ENCODE assay signal across 9 mouse cellular contexts in the genomic region with DNA sequence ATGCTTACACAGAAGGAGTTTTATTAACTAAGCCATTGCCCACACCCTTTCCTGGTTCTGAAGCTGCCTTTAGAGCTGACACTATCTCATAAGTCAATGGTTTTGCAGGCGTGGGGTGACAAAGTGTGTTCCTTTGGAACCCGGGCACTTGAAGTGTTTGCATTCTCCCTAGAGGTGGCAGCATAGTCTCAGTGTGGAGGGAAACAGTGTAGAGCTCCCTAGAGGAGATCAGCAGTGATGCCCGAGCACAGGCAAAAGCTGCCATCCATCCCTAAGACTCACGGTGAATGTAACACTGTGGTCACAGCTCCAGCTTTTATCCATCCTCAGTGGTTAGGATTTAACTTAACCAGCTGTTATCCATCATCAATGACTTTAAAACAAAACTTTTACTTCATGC. TPM values are rescaled to one million over a fixed set of nuclear protein-coding genes. Genes with fewer than 3 reads are reported as not detected.
A peak's percentile ranks its signal among the peaks of the same experiment; 100 is the strongest.
DNase-seq lines count a peak whose midpoint lies in the region; ATAC-seq and TF ChIP-seq lines count a peak whose summit lies in the region.
"Had no signal": no experiment of that assay in that cellular context is flagged by ENCODE, and none has a peak within 500 bp of the region (broad histone marks: within the 10 kb centered on the region; RNA-seq: fewer than 3 reads in every experiment).

No protein-coding gene starts in this region.

- ATAC-seq in kidney, postnatal 0 days (replicated peaks; ENCODE audit: low FRiP score, low read depth) = peak; percentile 71
- peak; percentile 53; the same call in 1 of the 2 replicates for ATAC-seq in stomach, embryonic 14.5 days (ENCODE audit: insufficient number of reproducible peaks, insufficient read depth, low FRiP score, low read depth)

- H3K4me3 ChIP-seq in kidney, adult 2 months (ENCODE audit: insufficient read depth, low read depth, low read length) = no peak overlapping the region
- no peak overlapping the region for H3K4me3 ChIP-seq in kidney, postnatal 0 days (replicated peaks; ENCODE audit: low read depth, low read length)
- H3K4me3 ChIP-seq in lung, adult 2 months (replicated peaks; ENCODE audit: extremely low read depth, low read depth, low read length) = no peak overlapping the region
- no peak overlapping the region for H3K4me3 ChIP-seq in stomach, embryonic 14.5 days (ENCODE audit: low read depth, low read length)
- H3K4me3 ChIP-seq: embryonic facial prominence, embryonic 13.5 days had no signal

- peak; percentile 64; the same call in 1 of the 2 replicates for TF ChIP-seq CTCF in kidney, adult 2 months (conservative IDR thresholded peaks at IDR 0.05; ENCODE audit: insufficient read depth, insufficient read length, low read depth, low read length)
- TF ChIP-seq CTCF in kidney, postnatal 0 days (IDR thresholded peaks at IDR 0.05; ENCODE audit: low read depth) = peak; percentile 86
- TF ChIP-seq CTCF in lung, adult 2 months (IDR thresholded peaks at IDR 0.05; ENCODE audit: insufficient read depth, low read length) = peak; percentile 51; the same call in 1 of the 2 replicates

- H3K36me3 ChIP-seq in kidney, adult 2 months (ENCODE audit: control insufficient read depth, insufficient read depth, low read length) = no peaks in the 10 kb centered on the region
- H3K36me3 ChIP-seq in kidney, postnatal 0 days (ENCODE audit: insufficient read depth, low read length) = no peaks in the 10 kb centered on the region
- H3K36me3 ChIP-seq in stomach, embryonic 14.5 days (ENCODE audit: control insufficient read depth, insufficient read depth, low read length) = no peaks in the 10 kb centered on the region
- H3K36me3 ChIP-seq: embryonic facial prominence, embryonic 13.5 days had no signal

- H3K9me3 ChIP-seq in kidney, postnatal 0 days (replicated peaks; ENCODE audit: low read length) = no peaks in the 10 kb centered on the region
- H3K9me3 ChIP-seq in stomach, embryonic 14.5 days (ENCODE audit: control insufficient read depth, low read depth, low read length) = no peaks in the 10 kb centered on the region
- H3K9me3 ChIP-seq: embryonic facial prominence, embryonic 13.5 days had no signal

- WGBS in kidney, adult 2 months = 13% methylated on average over 4 of the region's 4 CpGs
- WGBS in kidney, postnatal 0 days = 21% methylated on average over 4 of the region's 4 CpGs
- 17% methylated on average over 4 of the region's 4 CpGs for WGBS in lung, adult 2 months
- WGBS in stomach, embryonic 14.5 days = 24% methylated on average over 4 of the region's 4 CpGs

- no peak for TF ChIP-seq POLR2A in kidney, adult 2 months (IDR thresholded peaks at IDR 0.05; ENCODE audit: low read depth, low read length)
- TF ChIP-seq POLR2A in lung, adult 2 months (IDR thresholded peaks at IDR 0.05; ENCODE audit: borderline replicate concordance, extremely low read depth, low read depth, low read length) = no peak

- peak; percentile 41 for DNase-seq in kidney, adult 2 months
- DNase-seq in kidney, adult 11 months = no peak
- peak; percentile 38 for DNase-seq in Muller cell, postnatal 12 days (ENCODE audit: inconsistent ontology term)
- DNase-seq in embryo, embryonic 10.5 days (ENCODE audit: low spot score) = peak; percentile 59
- DNase-seq in kidney, postnatal 0 days (ENCODE audit: low spot score) = peak; percentile 84
- DNase-seq in lung, adult 2 months = no peak
- DNase-seq in adrenal gland, postnatal 25 days = no peak

- no peaks in the 10 kb centered on the region for H3K4me1 ChIP-seq in kidney, adult 2 months (ENCODE audit: control insufficient read depth, insufficient read depth, low read length)
- no peaks in the 10 kb centered on the region for H3K4me1 ChIP-seq in kidney, postnatal 0 days (replicated peaks; ENCODE audit: insufficient read depth, low read length)
- no peaks in the 10 kb centered on the region for H3K4me1 ChIP-seq in lung, adult 2 months (ENCODE audit: control insufficient read depth, insufficient read depth, low read length)
- no peaks in the 10 kb centered on the region for H3K4me1 ChIP-seq in stomach, embryonic 14.5 days (ENCODE audit: control insufficient read depth, insufficient read depth, low read length)
- H3K4me1 ChIP-seq: embryonic facial prominence, embryonic 13.5 days had no signal

- no peak overlapping the region for H3K9ac ChIP-seq in kidney, postnatal 0 days (ENCODE audit: low read depth, low read length)
- H3K9ac ChIP-seq in stomach, embryonic 14.5 days (replicated peaks; ENCODE audit: low read depth, low read length) = no peak overlapping the region
- H3K9ac ChIP-seq: embryonic facial prominence, embryonic 13.5 days had no signal

- H3K27ac ChIP-seq in kidney, adult 2 months (ENCODE audit: insufficient read depth, low read depth, low read length) = no peak overlapping the region
- H3K27ac ChIP-seq in kidney, postnatal 0 days = no peak overlapping the region
- no peak overlapping the region for H3K27ac ChIP-seq in stomach, embryonic 14.5 days (ENCODE audit: low read length)
- H3K27ac ChIP-seq: embryonic facial prominence, embryonic 13.5 days had no signal

- no peak overlapping the region for H3K4me2 ChIP-seq in kidney, postnatal 0 days (ENCODE audit: low read length)
- H3K4me2 ChIP-seq in stomach, embryonic 14.5 days (replicated peaks; ENCODE audit: low read depth, low read length) = no peak overlapping the region
- H3K4me2 ChIP-seq: embryonic facial prominence, embryonic 13.5 days had no signal

- no peaks in the 10 kb centered on the region for H3K27me3 ChIP-seq in kidney, adult 2 months (replicated peaks; ENCODE audit: control insufficient read depth, insufficient read depth, low read length)
- no peaks in the 10 kb centered on the region for H3K27me3 ChIP-seq in kidney, postnatal 0 days (ENCODE audit: insufficient read depth, low read length)
- H3K27me3 ChIP-seq in stomach, embryonic 14.5 days (ENCODE audit: control insufficient read depth, insufficient read depth, low read length) = no peaks in the 10 kb centered on the region
- H3K27me3 ChIP-seq: embryonic facial prominence, embryonic 13.5 days had no signal

RNA-seq across cellular contexts. Expression of gene Il21, which starts 13.4 kb away (rescaled TPM):
- polyA plus RNA-seq in kidney, adult 2 months (2012; rRNA removed) = not detected in 2 replicates
- not detected in 2 replicates for polyA plus RNA-seq in kidney, postnatal 0 days (2015; fragmentation: Nextera tagmentation; extraction: Ambion mirVana)
- polyA plus RNA-seq in lung, adult 2 months (2012; rRNA removed) = not detected in 2 replicates
- not detected in 2 replicates for polyA plus RNA-seq in stomach, embryonic 14.5 days (2014; fragmentation: Nextera tagmentation; extraction: Ambion mirVana)
- total RNA-seq in adrenal gland, postnatal 25 days (2021) = not detected in 2 replicates
- polyA plus RNA-seq: embryonic facial prominence, embryonic 13.5 days had no signal

Comparison
In these comparisons a context has a peak if more than half of its experiments do, and no peak if none do; other contexts are left out.
1. DNase-seq: peak in kidney, adult 2 months (single experiment), Muller cell, postnatal 12 days (single experiment), embryo, embryonic 10.5 days (single experiment) and kidney, postnatal 0 days (single experiment); none in kidney, adult 11 months (single experiment), lung, adult 2 months (single experiment) and adrenal gland, postnatal 25 days (single experiment).
2. Peak in every context shown above with its lines, with median percentiles within 50 percentile points of each other: CTCF ChIP-seq.